In the genomic region with DNA sequence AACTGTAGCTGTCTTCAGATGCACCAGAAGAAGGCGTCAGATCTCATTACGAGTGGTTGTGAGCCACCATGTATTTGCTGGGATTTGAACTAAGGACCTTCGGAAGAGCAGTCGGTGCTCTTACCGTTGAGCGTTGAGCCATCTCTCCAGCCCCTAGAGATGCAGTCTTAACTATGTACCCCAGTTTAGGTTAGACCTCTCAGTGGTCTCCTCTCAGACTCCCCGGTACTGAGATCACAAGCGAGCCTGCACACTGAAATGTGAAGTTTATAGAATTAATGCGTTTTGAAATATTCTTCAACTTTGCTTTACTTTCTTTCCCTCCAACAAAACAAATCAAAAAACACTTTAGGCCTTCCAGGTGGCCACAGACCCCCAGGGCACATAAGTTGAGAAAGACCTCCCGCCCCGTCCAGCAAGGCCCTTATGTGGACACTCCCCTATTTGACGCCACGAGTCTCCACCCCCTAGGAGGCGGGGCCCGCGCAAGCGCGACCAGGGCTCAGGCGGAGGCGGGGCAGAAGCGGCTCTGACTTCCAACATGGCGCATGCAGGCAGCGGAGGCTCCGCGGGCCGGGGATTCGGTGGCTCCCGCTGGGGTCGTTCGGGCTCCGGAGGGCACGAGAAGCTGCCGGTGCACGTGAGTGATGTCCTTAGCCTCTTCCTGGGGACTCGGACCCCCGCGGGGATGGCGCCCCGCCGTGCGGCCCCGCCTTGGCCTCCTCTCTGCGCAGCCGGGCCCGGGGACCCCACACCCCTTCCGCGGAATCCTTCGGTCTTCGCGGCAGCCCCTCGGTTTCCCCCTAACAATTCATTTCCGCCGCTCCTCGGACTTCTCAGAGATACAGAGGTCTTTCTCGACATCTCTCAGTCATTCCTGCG, we compare ENCODE assay signal across 8 mouse cellular contexts. TPM values are rescaled to one million over a fixed set of nuclear protein-coding genes. Genes with fewer than 3 reads are reported as not detected.
DNase-seq lines count a peak whose midpoint lies in the region; ATAC-seq lines count a peak whose summit lies in the region.

A gene (plus strand): TSS at position 517 of the 882 bp plus-strand sequence.

- peak; percentile 98 for ATAC-seq in hindbrain, embryonic 11.5 days (ENCODE audit: low FRiP score)

- 16% methylated on average over 49 of the region's 56 CpGs for WGBS in hindbrain, embryonic 11.5 days

- H3K4me3 ChIP-seq in hindbrain, embryonic 11.5 days (ENCODE audit: low read depth, low read length): peak within 1 kb of the TSS; percentile 95

- peak; percentile 93 for DNase-seq in Muller cell, postnatal 12 days (ENCODE audit: inconsistent ontology term)
- peak; percentile 93 for DNase-seq in cerebellum, adult 9-11 months
- DNase-seq in frontal cortex, adult 2 months (ENCODE audit: extremely low spot score in 1 of 2, low spot score in 1 of 2): peak; percentile 81 to 95
- peak; percentile 93 for DNase-seq in hindbrain, embryonic 11.5 days (ENCODE audit: low spot score)
- peak; percentile 95 to 96 for DNase-seq in layer of hippocampus, postnatal 10 days (ENCODE audit: low spot score in 2 of 2)
- DNase-seq in lung, postnatal 10 days: peak; percentile 98
- DNase-seq in ovary, postnatal 36 days (ENCODE audit: low spot score): peak; percentile 95
- peak; percentile 97 for DNase-seq in thymus, postnatal 25 days

- H3K9ac ChIP-seq in hindbrain, embryonic 11.5 days (ENCODE audit: low read depth, low read length): peak within 1 kb of the TSS; percentile 96

- peaks cover 2% of the 10 kb centered on the region; the same call in 1 of the 2 replicates for H3K4me1 ChIP-seq in hindbrain, embryonic 11.5 days (replicated peaks; ENCODE audit: control insufficient read depth, insufficient read depth, low read length)

- H3K9me3 ChIP-seq in hindbrain, embryonic 11.5 days (ENCODE audit: control insufficient read depth, low read length): no peaks in the 10 kb centered on the region

- no peaks in the 10 kb centered on the region for H3K27me3 ChIP-seq in hindbrain, embryonic 11.5 days (ENCODE audit: control insufficient read depth, insufficient read depth, low read length)

- H3K36me3 ChIP-seq in hindbrain, embryonic 11.5 days (ENCODE audit: control insufficient read depth, insufficient read depth, low read length): peaks cover 15% of the 10 kb centered on the region

- H3K4me2 ChIP-seq in hindbrain, embryonic 11.5 days (replicated peaks; ENCODE audit: low read depth, low read length): peak within 1 kb of the TSS; percentile 74

- H3K27ac ChIP-seq in hindbrain, embryonic 11.5 days (ENCODE audit: low read depth, low read length): no peak within 1 kb of the TSS

RNA-seq across cellular contexts. Expression of the gene that starts here (rescaled TPM):
- 134 and 150 TPM in 2 replicates for polyA plus RNA-seq in frontal cortex, adult 2 months (2012; rRNA removed)
- polyA plus RNA-seq in hindbrain, embryonic 11.5 days (2014; fragmentation: Nextera tagmentation; extraction: Ambion mirVana): 153 and 157 TPM in 2 replicates
- 100 to 1,000 TPM; 166 to 174 TPM for total RNA-seq in layer of hippocampus, postnatal 10 days (2021)
